Mouse (Mus musculus) cerebellum, adult 2 months (tissue): ENCODE measurements around the gene Krtap28-13. TPM values are rescaled to one million over a fixed set of nuclear protein-coding genes. Genes with fewer than 3 reads are reported as not detected.

Experiments used
- DNase-seq, 2 experiments: peaks; one replicate each; pipeline ENCODE4 v3.0.0; 2021
- H3K27ac ChIP-seq: fragments of 200-500 bp; 2 replicates; pipeline ENCODE4 v1.5.1; 2012; ENCODE audit warnings: low read length, control low read depth, inconsistent platforms; ENCODE audit not compliant: insufficient read depth
- H3K27me3 ChIP-seq: fragments of 200-500 bp; 2 replicates; pipeline ENCODE4 v1.6.1; 2012; ENCODE audit warnings: inconsistent platforms, mild to moderate bottlenecking, low read length, moderate library complexity; ENCODE audit not compliant: control insufficient read depth, insufficient read depth
- H3K4me1 ChIP-seq: fragments of 200-500 bp; 2 replicates; pipeline ENCODE4 v1.6.1; 2011; ENCODE audit warnings: low read length; ENCODE audit not compliant: control insufficient read depth, insufficient read depth
- H3K4me3 ChIP-seq: fragments of 200-500 bp; replicated peaks from 2 replicates; pipeline ENCODE3; 2011; ENCODE audit warnings: mild to moderate bottlenecking, low read depth, low read length, control low read depth; ENCODE audit not compliant: insufficient read depth
- CTCF ChIP-seq: fragments of 200-500 bp; IDR thresholded peaks from 2 replicates; pipeline ENCODE4 v1.5.1; 2011; ENCODE audit warnings: low read depth, mild to moderate bottlenecking, control low read depth, low read length, moderate library complexity, borderline replicate concordance; ENCODE audit not compliant: insufficient read depth
- POLR2A ChIP-seq: fragments of 200-500 bp; IDR thresholded peaks from 2 replicates; pipeline ENCODE4 v1.6.1; 2011; ENCODE audit warnings: low read length, control low read depth, borderline replicate concordance; ENCODE audit not compliant: insufficient read depth
- WGBS: fragments of 180-500 bp; shearing (Covaris S2); methylation state at CpG from one replicate; pipeline ENCODE4 v1.1.7; 2018; 5-methylcytosine and 5-hydroxymethylcytosine counted together
- polyA plus RNA-seq: library from polyadenylated mRNA; depleted of rRNA; stranded (reverse); fragments of >200 nt; gene quantifications from 2 replicates; pipeline ENCODE4 v1.2.3, GENCODE M21; 2012; rRNA removed

Krtap28-13 gene
- polyA plus RNA-seq, 1 experiment, result not detected

DNA sequence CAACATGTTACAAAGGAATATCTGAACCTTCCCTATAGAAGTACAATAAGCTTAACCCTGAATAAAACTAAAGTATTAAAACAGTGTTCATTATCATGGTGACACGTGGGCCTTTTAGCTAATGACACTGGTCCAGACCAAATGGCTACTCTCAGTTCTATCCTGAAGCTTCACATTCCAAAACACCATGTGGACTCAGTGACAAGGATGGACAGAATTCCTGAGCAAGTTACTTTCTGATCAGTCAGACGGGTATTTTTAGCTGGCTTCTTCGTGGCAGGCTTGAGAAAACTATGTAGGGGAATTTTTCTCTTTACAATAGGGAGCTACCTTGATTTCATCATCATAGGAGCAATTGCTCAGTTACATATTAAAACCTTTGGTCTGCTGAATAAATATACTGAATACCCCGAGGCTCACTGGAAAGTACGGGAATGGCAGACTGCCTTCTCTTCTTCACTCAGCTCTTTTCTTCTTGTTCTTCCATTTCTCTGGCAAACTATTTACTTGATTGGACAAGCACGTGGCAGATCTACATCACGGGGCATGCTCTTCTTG is 38.9 kb downstream of the Krtap28-13 start:
- TF ChIP-seq CTCF (no peak), POLR2A (no peak)
- 83% methylated on average over 7 of the region's 7 CpGs for WGBS
- Histone ChIP-seq H3K4me3 (no peak overlapping the region), H3K4me1 (no peaks in the 10 kb centered on the region), H3K27me3 (no peaks in the 10 kb centered on the region), H3K27ac (no peak overlapping the region)
- DNase-seq, result no peak

DNA sequence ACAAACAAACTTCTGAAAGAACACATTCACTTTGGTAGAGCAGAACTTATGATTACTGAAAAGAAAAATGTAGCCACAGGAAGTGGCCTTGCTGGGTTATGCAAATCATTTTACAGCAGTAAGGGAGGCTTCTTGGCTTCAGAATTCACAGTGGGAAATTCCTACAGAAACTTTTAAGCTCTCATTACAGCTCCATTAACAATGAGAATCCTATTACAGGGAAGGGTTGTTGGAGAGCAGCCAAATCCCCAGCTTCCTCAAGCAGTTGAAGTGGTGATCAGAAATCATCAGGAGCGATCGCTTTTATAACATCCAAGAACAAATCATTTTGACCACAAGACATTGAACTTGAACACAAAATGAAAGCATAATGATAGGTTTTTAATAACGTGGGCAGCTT is 41.2 kb downstream of the Krtap28-13 start:
- WGBS, result 15% methylated on average over 3 of the region's 3 CpGs
- DNase-seq, result no peak
- no peaks in the 10 kb centered on the region for H3K4me1 ChIP-seq
- no peaks in the 10 kb centered on the region for H3K27me3 ChIP-seq
- TF ChIP-seq POLR2A (no peak), CTCF (no peak)
- no peak overlapping the region for H3K4me3 ChIP-seq
- H3K27ac ChIP-seq, result no peak overlapping the region

DNA sequence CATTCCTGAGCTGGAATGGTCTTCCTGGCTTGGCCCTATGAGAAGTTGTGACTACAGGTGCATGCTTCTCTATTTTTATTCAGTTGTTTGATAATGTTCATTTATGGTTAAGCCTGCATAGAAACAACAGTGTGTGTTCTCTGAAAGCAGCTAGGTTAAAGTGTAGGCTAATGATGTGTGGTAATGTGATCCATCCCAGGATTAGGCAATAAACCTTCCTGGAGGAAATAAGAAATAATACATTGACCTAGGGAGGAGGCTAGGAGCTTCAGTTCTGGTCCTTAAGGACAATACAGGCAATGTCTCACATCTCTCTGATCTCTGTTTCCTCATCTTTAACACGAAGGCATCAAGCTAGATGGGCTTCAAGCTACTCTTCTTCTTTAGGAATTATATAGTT is 44.7 kb downstream of the Krtap28-13 start:
- Histone ChIP-seq H3K27ac (no peak overlapping the region), H3K4me1 (no peaks in the 10 kb centered on the region), H3K27me3 (no peaks in the 10 kb centered on the region), H3K4me3 (no peak overlapping the region)
- DNase-seq, result no peak
- TF ChIP-seq CTCF (no peak), POLR2A (no peak)
- WGBS, result 69% methylated on average over 1 of the region's 1 CpGs

DNA sequence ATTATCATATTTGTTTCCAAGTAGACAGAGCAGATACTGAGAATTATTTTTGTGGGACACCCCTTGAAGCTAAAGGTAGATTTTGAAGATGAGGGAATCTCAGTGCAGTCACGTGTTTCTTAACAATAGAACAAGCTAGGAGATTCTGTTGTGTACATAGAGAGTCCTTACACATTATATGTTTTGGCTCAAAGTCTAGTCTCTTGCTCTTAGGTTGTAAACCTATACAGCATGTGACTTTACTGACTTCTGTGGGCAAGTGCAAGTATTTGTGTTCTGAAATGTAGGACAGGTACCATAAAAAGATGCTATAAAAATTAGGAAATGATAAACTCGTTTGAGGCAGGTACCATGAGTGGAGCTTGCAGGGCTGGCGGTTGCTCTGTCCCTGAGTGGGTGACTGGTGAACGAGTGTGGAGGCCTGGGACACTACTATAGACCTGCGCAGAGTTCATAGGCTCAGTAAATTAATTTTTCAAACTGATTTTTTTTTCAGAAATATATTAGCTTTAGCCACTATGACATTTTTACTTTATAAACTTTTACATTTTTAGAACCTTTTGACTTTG is 46.8 kb downstream of the Krtap28-13 start:
- Histone ChIP-seq H3K4me3 (no peak overlapping the region), H3K27ac (no peak overlapping the region), H3K4me1 (no peaks in the 10 kb centered on the region), H3K27me3 (no peaks in the 10 kb centered on the region)
- 82% methylated on average over 5 of the region's 5 CpGs for WGBS
- no peak for DNase-seq
- TF ChIP-seq CTCF (no peak), POLR2A (no peak)

DNA sequence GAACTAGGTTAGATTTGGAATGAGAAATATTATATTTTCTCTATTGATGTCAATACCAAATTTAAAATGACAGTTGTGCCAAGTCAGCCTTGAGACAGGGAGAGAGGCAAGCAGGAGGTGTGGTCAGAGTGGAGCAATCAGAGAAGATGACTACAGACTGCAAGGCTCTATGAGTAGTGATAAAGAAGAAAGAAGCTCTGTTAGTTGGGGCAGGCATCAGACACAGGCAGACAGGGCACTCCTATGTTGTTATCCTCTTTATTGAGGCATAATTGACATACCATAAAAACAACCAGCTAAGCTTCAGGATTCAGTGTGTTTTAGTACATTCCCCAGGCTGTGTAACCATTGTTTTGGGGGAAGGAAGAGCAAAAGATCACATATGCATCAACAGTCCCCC is 50.3 kb downstream of the Krtap28-13 start:
- Histone ChIP-seq H3K4me1 (no peaks in the 10 kb centered on the region), H3K4me3 (no peak overlapping the region), H3K27me3 (no peaks in the 10 kb centered on the region), H3K27ac (no peak overlapping the region)
- no peak for DNase-seq
- TF ChIP-seq POLR2A (no peak), CTCF (no peak)

Other genes with a start within 250 kb of the Krtap28-13 start
- 43.1 and 47.2 TPM in 2 replicates for gene Agfg1, start 221.4 kb upstream of the Krtap28-13 start, polyA plus RNA-seq
- gene A030005L19Rik, start 147.6 kb upstream of the Krtap28-13 start, polyA plus RNA-seq, result 2.3 and 2.7 TPM in 2 replicates
- 0.20 TPM in 1 of 2 replicates, not detected in the other for gene A030014E15Rik, start 136.0 kb upstream of the Krtap28-13 start, polyA plus RNA-seq
- not detected in 2 replicates for gene Gm6217, start 129.5 kb upstream of the Krtap28-13 start, polyA plus RNA-seq
- gene A030003K21Rik, start 117.5 kb upstream of the Krtap28-13 start, polyA plus RNA-seq, result not detected in 2 replicates
- not detected in 2 replicates for gene Gm7544, start 104.9 kb upstream of the Krtap28-13 start, polyA plus RNA-seq
- gene Gm47955, start 100.6 kb upstream of the Krtap28-13 start, polyA plus RNA-seq, result not detected in 2 replicates
- gene Gm47959, start 60.4 kb upstream of the Krtap28-13 start, polyA plus RNA-seq, result not detected in 2 replicates
- gene Slc19a3, start 22.5 kb upstream of the Krtap28-13 start, polyA plus RNA-seq, result 3.5 and 4.4 TPM in 2 replicates
- not detected in 2 replicates for gene Krtap28-10, start 18.4 kb upstream of the Krtap28-13 start, polyA plus RNA-seq
- gene Gm47969, start 16.0 kb upstream of the Krtap28-13 start, polyA plus RNA-seq, result not detected in 2 replicates
- gene A030005K14Rik, start 1.6 kb upstream of the Krtap28-13 start, polyA plus RNA-seq, result not detected in 2 replicates
- gene Ccl20, start 55.8 kb downstream of the Krtap28-13 start, polyA plus RNA-seq, result not detected in 2 replicates
- 0.46 and 0.74 TPM in 2 replicates for gene Daw1, start 98.8 kb downstream of the Krtap28-13 start, polyA plus RNA-seq